Mouse (Mus musculus): Measurements from ENCODE around the gene Ntrk2. TPM values are rescaled to one million over a fixed set of nuclear protein-coding genes. Genes with fewer than 3 reads are reported as not detected.

Gene Ntrk2
- total and polyA plus RNA-seq, 2 experiments: 0.55 to 1.5 TPM

- Histone ChIP-seq H3K9ac (ENCODE audit: low read depth, low read length) (no peak overlapping the region), H3K36me3 (ENCODE audit: control insufficient read depth, insufficient read depth, low read length) (no peaks in the 10 kb centered on the region), H3K79me2 (ENCODE audit: control insufficient read depth, insufficient read depth, low read length) (no peaks in the 10 kb centered on the region), H3K27me3 (ENCODE audit: control insufficient read depth, insufficient read depth, low read length) (no peaks in the 10 kb centered on the region), H3K4me3 (ENCODE audit: insufficient read depth, low read depth, low read length) (no peak overlapping the region), H3K4me1 (ENCODE audit: control insufficient read depth, insufficient read depth, low read length) (peaks cover 4% of the 10 kb centered on the region; the same call in 1 of the 2 replicates), H3K27ac (replicated peaks; ENCODE audit: insufficient read depth, low read depth, low read length) (no peak overlapping the region)
- no peak for DNase-seq (ENCODE audit: extremely low read depth, low read depth, low spot score)
- TF ChIP-seq CTCF (IDR thresholded peaks at IDR 0.05; ENCODE audit: low read depth, low read length): no peak
- WGBS: 90% methylated on average over 15 of the region's 15 CpGs
These were observed 122.5 kb downstream of the Ntrk2 start for GRCm38 (mm10) chr13:58928668-58929436.

- Histone ChIP-seq H3K27ac (replicated peaks; ENCODE audit: insufficient read depth, low read depth, low read length) (no peak overlapping the region), H3K9ac (ENCODE audit: low read depth, low read length) (no peak overlapping the region), H3K4me3 (ENCODE audit: insufficient read depth, low read depth, low read length) (no peak overlapping the region), H3K27me3 (ENCODE audit: control insufficient read depth, insufficient read depth, low read length) (no peaks in the 10 kb centered on the region), H3K4me1 (ENCODE audit: control insufficient read depth, insufficient read depth, low read length) (peaks cover 4% of the 10 kb centered on the region; the same call in 1 of the 2 replicates), H3K79me2 (ENCODE audit: control insufficient read depth, insufficient read depth, low read length) (no peaks in the 10 kb centered on the region), H3K36me3 (ENCODE audit: control insufficient read depth, insufficient read depth, low read length) (no peaks in the 10 kb centered on the region)
- DNase-seq (ENCODE audit: extremely low read depth, low read depth, low spot score): no peak
- no peak for TF ChIP-seq CTCF (IDR thresholded peaks at IDR 0.05; ENCODE audit: low read depth, low read length)
- whole genome bisulfite sequencing: 83% methylated on average over 1 of the region's 1 CpGs
These were observed 123.8 kb downstream of the Ntrk2 start for GRCm38 (mm10) chr13:58930161-58930560.

- Histone ChIP-seq H3K4me1 (ENCODE audit: control insufficient read depth, insufficient read depth, low read length) (no peaks in the 10 kb centered on the region), H3K79me2 (ENCODE audit: control insufficient read depth, insufficient read depth, low read length) (no peaks in the 10 kb centered on the region), H3K27ac (replicated peaks; ENCODE audit: insufficient read depth, low read depth, low read length) (no peak overlapping the region), H3K27me3 (ENCODE audit: control insufficient read depth, insufficient read depth, low read length) (no peaks in the 10 kb centered on the region), H3K9ac (ENCODE audit: low read depth, low read length) (no peak overlapping the region), H3K36me3 (ENCODE audit: control insufficient read depth, insufficient read depth, low read length) (no peaks in the 10 kb centered on the region), H3K4me3 (ENCODE audit: insufficient read depth, low read depth, low read length) (no peak overlapping the region)
- DNase-seq (ENCODE audit: extremely low read depth, low read depth, low spot score): no peak
- 83% methylated on average over 4 of the region's 4 CpGs for WGBS
- no peak for TF ChIP-seq CTCF (IDR thresholded peaks at IDR 0.05; ENCODE audit: low read depth, low read length)
- TF ChIP-seq POLR2A (IDR thresholded peaks at IDR 0.05; ENCODE audit: extremely low read depth, insufficient read depth, low read length): no peak
These were observed 126.8 kb downstream of the Ntrk2 start for GRCm38 (mm10) chr13:58933126-58933525.

GRCm38 (mm10) chr13:58934576-58935110, 128.3 kb downstream of the Ntrk2 start:
- Histone ChIP-seq H3K27me3 (ENCODE audit: control insufficient read depth, insufficient read depth, low read length) (no peaks in the 10 kb centered on the region), H3K36me3 (ENCODE audit: control insufficient read depth, insufficient read depth, low read length) (no peaks in the 10 kb centered on the region), H3K4me3 (ENCODE audit: insufficient read depth, low read depth, low read length) (no peak overlapping the region), H3K9ac (ENCODE audit: low read depth, low read length) (no peak overlapping the region), H3K27ac (replicated peaks; ENCODE audit: insufficient read depth, low read depth, low read length) (no peak overlapping the region), H3K4me1 (ENCODE audit: control insufficient read depth, insufficient read depth, low read length) (no peaks in the 10 kb centered on the region), H3K79me2 (ENCODE audit: control insufficient read depth, insufficient read depth, low read length) (no peaks in the 10 kb centered on the region)
- DNase-seq (ENCODE audit: extremely low read depth, low read depth, low spot score): no peak
- TF ChIP-seq CTCF (IDR thresholded peaks at IDR 0.05; ENCODE audit: low read depth, low read length) (no peak), POLR2A (IDR thresholded peaks at IDR 0.05; ENCODE audit: extremely low read depth, insufficient read depth, low read length) (no peak)
- WGBS: 86% methylated on average over 3 of the region's 3 CpGs

GRCm38 (mm10) chr13:58935956-58936495, 129.7 kb downstream of the Ntrk2 start:
- WGBS: 69% methylated on average over 8 of the region's 8 CpGs
- Histone ChIP-seq H3K79me2 (ENCODE audit: control insufficient read depth, insufficient read depth, low read length) (no peaks in the 10 kb centered on the region), H3K36me3 (ENCODE audit: control insufficient read depth, insufficient read depth, low read length) (no peaks in the 10 kb centered on the region), H3K9ac (ENCODE audit: low read depth, low read length) (no peak overlapping the region), H3K27me3 (ENCODE audit: control insufficient read depth, insufficient read depth, low read length) (no peaks in the 10 kb centered on the region), H3K4me1 (ENCODE audit: control insufficient read depth, insufficient read depth, low read length) (no peaks in the 10 kb centered on the region), H3K27ac (replicated peaks; ENCODE audit: insufficient read depth, low read depth, low read length) (no peak overlapping the region), H3K4me3 (ENCODE audit: insufficient read depth, low read depth, low read length) (no peak overlapping the region)
- no peak for DNase-seq (ENCODE audit: extremely low read depth, low read depth, low spot score)
- no peak for TF ChIP-seq CTCF (IDR thresholded peaks at IDR 0.05; ENCODE audit: low read depth, low read length)
- no peak for TF ChIP-seq POLR2A (IDR thresholded peaks at IDR 0.05; ENCODE audit: extremely low read depth, insufficient read depth, low read length)

- no peak overlapping the region for H3K9ac ChIP-seq (ENCODE audit: low read depth, low read length)
- WGBS: 95% methylated on average over 12 of the region's 12 CpGs
- no peak overlapping the region for H3K27ac ChIP-seq (replicated peaks; ENCODE audit: insufficient read depth, low read depth, low read length)
- no peaks in the 10 kb centered on the region for H3K27me3 ChIP-seq (ENCODE audit: control insufficient read depth, insufficient read depth, low read length)
- TF ChIP-seq CTCF (IDR thresholded peaks at IDR 0.05; ENCODE audit: low read depth, low read length) (no peak), POLR2A (IDR thresholded peaks at IDR 0.05; ENCODE audit: extremely low read depth, insufficient read depth, low read length) (no peak)
- H3K79me2 ChIP-seq (ENCODE audit: control insufficient read depth, insufficient read depth, low read length): no peaks in the 10 kb centered on the region
- H3K36me3 ChIP-seq (ENCODE audit: control insufficient read depth, insufficient read depth, low read length): no peaks in the 10 kb centered on the region
- H3K4me1 ChIP-seq (ENCODE audit: control insufficient read depth, insufficient read depth, low read length): no peaks in the 10 kb centered on the region
- H3K4me3 ChIP-seq (ENCODE audit: insufficient read depth, low read depth, low read length): no peak overlapping the region
- no peak for DNase-seq (ENCODE audit: extremely low read depth, low read depth, low spot score)
These were observed 131.5 kb downstream of the Ntrk2 start for GRCm38 (mm10) chr13:58937884-58938283.
